Mouse (Mus musculus): ENCODE results near the gene Gm1604a. TPM values are rescaled to one million over a fixed set of nuclear protein-coding genes. Genes with fewer than 3 reads are reported as not detected.
"Not testable (repeated sequence)": the region's sequence is repeated elsewhere in the genome, so short reads cannot be mapped to it uniquely, and the experiment has no call there.

Gm1604a gene
- polyA plus RNA-seq, 2 experiments: not detected

GRCm38 (mm10) chr17:7079558-7079957 lies 54.2 kb downstream of the Gm1604a start:
- not testable (repeated sequence) for H3K9me3 ChIP-seq (ENCODE audit: control insufficient read depth, low read length); DNase-seq (ENCODE audit: low spot score); H3K4me3 ChIP-seq (replicated peaks; ENCODE audit: low read length); H3K36me3 ChIP-seq (ENCODE audit: control insufficient read depth, insufficient read depth, low read length); H3K27me3 ChIP-seq (ENCODE audit: control insufficient read depth, insufficient read depth, low read length); H3K4me2 ChIP-seq (replicated peaks; ENCODE audit: low read depth, low read length, severe bottlenecking); H3K27ac ChIP-seq (replicated peaks; ENCODE audit: low read depth, low read length); H3K4me1 ChIP-seq (ENCODE audit: control insufficient read depth, insufficient read depth, low read length); ATAC-seq (ENCODE audit: low FRiP score, low read depth); H3K9ac ChIP-seq (ENCODE audit: low read depth, low read length, severe bottlenecking)
- WGBS: 0% methylated on average over 1 of the region's 4 CpGs

GRCm38 (mm10) chr17:7084523-7084922 lies 59.2 kb downstream of the Gm1604a start:
- not testable (repeated sequence) for H3K27ac ChIP-seq (replicated peaks; ENCODE audit: low read depth, low read length); DNase-seq (ENCODE audit: low spot score); H3K4me1 ChIP-seq (ENCODE audit: control insufficient read depth, insufficient read depth, low read length); H3K27me3 ChIP-seq (ENCODE audit: control insufficient read depth, insufficient read depth, low read length); H3K9me3 ChIP-seq (ENCODE audit: control insufficient read depth, low read length); H3K4me2 ChIP-seq (replicated peaks; ENCODE audit: low read depth, low read length, severe bottlenecking); H3K9ac ChIP-seq (ENCODE audit: low read depth, low read length, severe bottlenecking); ATAC-seq (ENCODE audit: low FRiP score, low read depth); H3K4me3 ChIP-seq (replicated peaks; ENCODE audit: low read length); H3K36me3 ChIP-seq (ENCODE audit: control insufficient read depth, insufficient read depth, low read length)
- no CpG with 5 or more reads among the region's 5 CpGs for WGBS

- not testable (repeated sequence) for H3K9me3 ChIP-seq (ENCODE audit: control insufficient read depth, low read length); H3K27me3 ChIP-seq (ENCODE audit: control insufficient read depth, insufficient read depth, low read length); DNase-seq (ENCODE audit: low spot score); H3K4me1 ChIP-seq (ENCODE audit: control insufficient read depth, insufficient read depth, low read length); H3K4me2 ChIP-seq (replicated peaks; ENCODE audit: low read depth, low read length, severe bottlenecking); H3K4me3 ChIP-seq (replicated peaks; ENCODE audit: low read length); H3K36me3 ChIP-seq (ENCODE audit: control insufficient read depth, insufficient read depth, low read length); H3K9ac ChIP-seq (ENCODE audit: low read depth, low read length, severe bottlenecking); ATAC-seq (ENCODE audit: low FRiP score, low read depth); H3K27ac ChIP-seq (replicated peaks; ENCODE audit: low read depth, low read length)
- WGBS: no CpG with 5 or more reads among the region's 12 CpGs
These were observed 60.3 kb downstream of the Gm1604a start for GRCm38 (mm10) chr17:7085469-7086168.

- H3K27ac ChIP-seq (replicated peaks; ENCODE audit: low read depth, low read length); H3K4me2 ChIP-seq (replicated peaks; ENCODE audit: low read depth, low read length, severe bottlenecking); H3K4me1 ChIP-seq (ENCODE audit: control insufficient read depth, insufficient read depth, low read length); ATAC-seq (ENCODE audit: low FRiP score, low read depth); H3K9me3 ChIP-seq (ENCODE audit: control insufficient read depth, low read length); DNase-seq (ENCODE audit: low spot score); H3K36me3 ChIP-seq (ENCODE audit: control insufficient read depth, insufficient read depth, low read length); H3K27me3 ChIP-seq (ENCODE audit: control insufficient read depth, insufficient read depth, low read length); H3K4me3 ChIP-seq (replicated peaks; ENCODE audit: low read length); H3K9ac ChIP-seq (ENCODE audit: low read depth, low read length, severe bottlenecking): not testable (repeated sequence)
- 32% methylated on average over 6 of the region's 8 CpGs for whole genome bisulfite sequencing
These were observed 61.5 kb downstream of the Gm1604a start for GRCm38 (mm10) chr17:7086836-7087235.

- DNase-seq (ENCODE audit: low spot score); H3K9me3 ChIP-seq (ENCODE audit: control insufficient read depth, low read length); ATAC-seq (ENCODE audit: low FRiP score, low read depth); H3K4me2 ChIP-seq (replicated peaks; ENCODE audit: low read depth, low read length, severe bottlenecking); H3K4me1 ChIP-seq (ENCODE audit: control insufficient read depth, insufficient read depth, low read length); H3K36me3 ChIP-seq (ENCODE audit: control insufficient read depth, insufficient read depth, low read length); H3K27ac ChIP-seq (replicated peaks; ENCODE audit: low read depth, low read length); H3K4me3 ChIP-seq (replicated peaks; ENCODE audit: low read length); H3K27me3 ChIP-seq (ENCODE audit: control insufficient read depth, insufficient read depth, low read length); H3K9ac ChIP-seq (ENCODE audit: low read depth, low read length, severe bottlenecking): not testable (repeated sequence)
- no CpG with 5 or more reads among the region's 12 CpGs for WGBS
These were observed 72.6 kb downstream of the Gm1604a start for GRCm38 (mm10) chr17:7097835-7098519.

- not testable (repeated sequence) for H3K27me3 ChIP-seq (ENCODE audit: control insufficient read depth, insufficient read depth, low read length); H3K4me1 ChIP-seq (ENCODE audit: control insufficient read depth, insufficient read depth, low read length); DNase-seq (ENCODE audit: low spot score); ATAC-seq (ENCODE audit: low FRiP score, low read depth); H3K36me3 ChIP-seq (ENCODE audit: control insufficient read depth, insufficient read depth, low read length); H3K9me3 ChIP-seq (ENCODE audit: control insufficient read depth, low read length); H3K9ac ChIP-seq (ENCODE audit: low read depth, low read length, severe bottlenecking); H3K4me3 ChIP-seq (replicated peaks; ENCODE audit: low read length); H3K27ac ChIP-seq (replicated peaks; ENCODE audit: low read depth, low read length); H3K4me2 ChIP-seq (replicated peaks; ENCODE audit: low read depth, low read length, severe bottlenecking)
- 39% methylated on average over 3 of the region's 10 CpGs for WGBS
These were observed 73.7 kb downstream of the Gm1604a start for GRCm38 (mm10) chr17:7099096-7099495.

GRCm38 (mm10) chr17:7102945-7103344 lies 77.6 kb downstream of the Gm1604a start:
- no CpG with 5 or more reads among the region's 7 CpGs for WGBS
- H3K9me3 ChIP-seq (ENCODE audit: control insufficient read depth, low read length); H3K4me2 ChIP-seq (replicated peaks; ENCODE audit: low read depth, low read length, severe bottlenecking); H3K27ac ChIP-seq (replicated peaks; ENCODE audit: low read depth, low read length); H3K27me3 ChIP-seq (ENCODE audit: control insufficient read depth, insufficient read depth, low read length); DNase-seq (ENCODE audit: low spot score); H3K9ac ChIP-seq (ENCODE audit: low read depth, low read length, severe bottlenecking); H3K36me3 ChIP-seq (ENCODE audit: control insufficient read depth, insufficient read depth, low read length); H3K4me3 ChIP-seq (replicated peaks; ENCODE audit: low read length); H3K4me1 ChIP-seq (ENCODE audit: control insufficient read depth, insufficient read depth, low read length); ATAC-seq (ENCODE audit: low FRiP score, low read depth): not testable (repeated sequence)

GRCm38 (mm10) chr17:7111658-7112057 lies 86.3 kb downstream of the Gm1604a start:
- ATAC-seq (ENCODE audit: low FRiP score, low read depth): not testable (repeated sequence)
- WGBS: 91% methylated on average over 2 of the region's 4 CpGs

More at GRCm38 (mm10) chr17:7111658-7112057, 86.3 kb downstream of the Gm1604a start:
- DNase-seq (ENCODE audit: low spot score); H3K4me2 ChIP-seq (replicated peaks; ENCODE audit: low read depth, low read length, severe bottlenecking); H3K4me1 ChIP-seq (ENCODE audit: control insufficient read depth, insufficient read depth, low read length); H3K9me3 ChIP-seq (ENCODE audit: control insufficient read depth, low read length); H3K27me3 ChIP-seq (ENCODE audit: control insufficient read depth, insufficient read depth, low read length); H3K36me3 ChIP-seq (ENCODE audit: control insufficient read depth, insufficient read depth, low read length); H3K9ac ChIP-seq (ENCODE audit: low read depth, low read length, severe bottlenecking); H3K4me3 ChIP-seq (replicated peaks; ENCODE audit: low read length); H3K27ac ChIP-seq (replicated peaks; ENCODE audit: low read depth, low read length): not testable (repeated sequence)
